Mouse (Mus musculus): ENCODE measurements around the gene Il13ra2. TPM values are rescaled to one million over a fixed set of nuclear protein-coding genes. Genes with fewer than 3 reads are reported as not detected.
"Not testable (repeated sequence)": the region's sequence is repeated elsewhere in the genome, so short reads cannot be mapped to it uniquely, and the experiment has no call there.

The Il13ra2 gene
- total RNA-seq (2021): under 1 TPM in 1 of 2 experiments, not detected in 1; 0.18 TPM
- long read RNA-seq, experiment 1: 0 reads
- long read RNA-seq, experiment 2: 0 reads

- no peak for DNase-seq
These were observed at the start of gene Il13ra2 for GRCm38 (mm10) chrX:147429129-147429528. Il13ra2 (minus strand) TSS chrX:147429192.

GRCm38 (mm10) chrX:147453610-147454009, 24.6 kb upstream of the Il13ra2 start, which contains the start of gene Vmn1r239-ps:
Vmn1r239-ps (minus strand) TSS chrX:147453710.
- DNase-seq: not testable (repeated sequence)

- DNase-seq: peak; percentile 2 to 3
These were observed 14.4 kb upstream of the Il13ra2 start for GRCm38 (mm10) chrX:147443386-147443785.

- DNase-seq: no peak
These were observed 6.4 kb upstream of the Il13ra2 start for GRCm38 (mm10) chrX:147435400-147435799.

GRCm38 (mm10) chrX:147429753-147430152, 761 bp upstream of the Il13ra2 start:
- peak; percentile 52 to 57 for DNase-seq

- no peak for DNase-seq
These were observed 35.5 kb downstream of the Il13ra2 start for GRCm38 (mm10) chrX:147393446-147393845.

GRCm38 (mm10) chrX:147349167-147349566, 79.8 kb downstream of the Il13ra2 start:
- no peak for DNase-seq

Other genes starting within 250 kb of the Il13ra2 start
- gene Vmn1r239-ps, start 24.5 kb upstream of the Il13ra2 start, total RNA-seq (2021): not detected
- gene Lrch2, start 124.9 kb upstream of the Il13ra2 start, total RNA-seq (2021): 1 to 10 TPM; 1.2 to 1.7 TPM